7 mouse cellular contexts compared by ENCODE assay signal in the genomic region with DNA sequence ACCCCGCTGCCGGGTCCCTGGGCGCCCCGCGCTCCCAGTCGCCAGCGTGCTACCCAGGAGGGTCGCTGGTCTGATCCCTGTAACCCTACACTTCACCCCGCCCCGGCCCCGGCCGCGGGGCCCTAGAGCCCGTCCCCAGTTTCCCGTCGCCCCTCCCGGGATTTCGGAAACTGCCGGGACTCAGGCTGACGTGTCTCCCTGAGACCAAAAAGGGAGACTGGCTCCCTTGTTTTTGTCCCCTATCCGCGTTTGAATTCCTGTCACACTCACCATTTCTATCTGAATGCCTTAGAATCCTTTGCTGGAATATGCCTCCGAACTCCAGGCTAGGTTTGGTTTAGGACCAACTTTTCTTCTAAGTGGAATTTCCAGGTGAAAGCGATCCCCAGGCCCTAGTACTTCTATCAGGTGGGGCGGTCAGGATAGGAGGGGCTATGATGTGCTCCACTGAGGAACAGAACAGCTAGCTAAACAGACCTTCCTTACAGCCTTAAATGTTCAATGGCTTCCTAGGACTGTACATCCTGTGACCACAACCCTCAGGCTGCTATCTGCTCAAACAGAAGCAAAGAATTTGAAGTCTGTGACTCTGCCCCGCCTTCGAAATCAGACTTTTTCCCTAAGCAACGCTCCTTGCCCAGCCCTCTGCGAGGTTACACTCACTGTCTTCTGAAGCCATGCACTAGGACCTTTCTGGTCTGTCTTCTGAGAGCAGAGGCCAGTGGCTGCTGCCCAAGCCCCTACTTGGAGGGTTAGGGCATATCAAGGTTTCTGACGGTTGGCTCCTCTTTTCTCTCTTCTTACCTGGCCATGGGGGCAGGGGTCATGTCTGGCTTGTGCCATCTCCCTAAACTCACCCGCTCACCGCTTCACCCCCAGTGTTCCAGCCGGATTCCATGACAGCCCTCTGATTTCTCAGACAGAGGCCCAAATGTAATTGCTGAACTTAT. TPM values are rescaled to one million over a fixed set of nuclear protein-coding genes. Genes with fewer than 3 reads are reported as not detected.
A peak's percentile ranks its signal among the peaks of the same experiment; 100 is the strongest.
DNase-seq lines count a peak whose midpoint lies in the region; ATAC-seq lines count a peak whose summit lies in the region.

No protein-coding gene starts in this region.

- H3K27ac ChIP-seq in embryonic facial prominence, embryonic 10.5 days (replicated peaks): peak overlapping the region; percentile 99
- peak overlapping the region; percentile 94 for H3K27ac ChIP-seq in heart, embryonic 12.5 days (ENCODE audit: poor library complexity, severe bottlenecking)

- peak overlapping the region; percentile 83 for H3K4me2 ChIP-seq in heart, embryonic 12.5 days

- 9% methylated on average over 33 of the region's 33 CpGs for WGBS in embryonic facial prominence, embryonic 10.5 days
- WGBS in heart, embryonic 12.5 days: 10% methylated on average over 32 of the region's 33 CpGs

- DNase-seq in 3134 (ENCODE audit: extremely low read depth, insufficient read length, low spot score) (peak; percentile 80), ES-CJ7 (ENCODE audit: low read depth, low spot score) (peak; percentile 23)
- peak; percentile 88 for DNase-seq in embryonic facial prominence, embryonic 10.5 days (ENCODE audit: low spot score)
- peak; percentile 76 for DNase-seq in kidney, postnatal 14 days

- H3K9me3 ChIP-seq in embryonic facial prominence, embryonic 10.5 days: 0 out of 2 replicates have a peak, but pooled peaks cover 3% of the 10 kb centered on the region
- no peaks in the 10 kb centered on the region for H3K9me3 ChIP-seq in heart, embryonic 12.5 days (replicated peaks)

- ATAC-seq in heart, embryonic 12.5 days (ENCODE audit: insufficient number of reproducible peaks, low FRiP score): peak; percentile 89
- ATAC-seq in megakaryocyte progenitor cell, adult 5-6 weeks (replicated peaks; ENCODE audit: poor library complexity): 0 out of 2 replicates have a peak, but pooled peaks have one; percentile 17
- ATAC-seq in activated CD4-positive, CD25-positive, alpha-beta regulatory T cell, adult 4 months: no peak

- peaks cover 6% of the 10 kb centered on the region for H3K36me3 ChIP-seq in embryonic facial prominence, embryonic 10.5 days (replicated peaks)
- no peaks in the 10 kb centered on the region for H3K36me3 ChIP-seq in heart, embryonic 12.5 days

- H3K4me3 ChIP-seq in embryonic facial prominence, embryonic 10.5 days: peak overlapping the region; percentile 99
- H3K4me3 ChIP-seq in heart, embryonic 12.5 days: peak overlapping the region; percentile 89

- H3K4me1 ChIP-seq in embryonic facial prominence, embryonic 10.5 days: peaks cover 46% of the 10 kb centered on the region
- H3K4me1 ChIP-seq in heart, embryonic 12.5 days (replicated peaks): peaks cover 40% of the 10 kb centered on the region

- peak overlapping the region; percentile 97 for H3K9ac ChIP-seq in heart, embryonic 12.5 days

- peaks cover 8% of the 10 kb centered on the region; the same call in 1 of the 2 replicates for H3K27me3 ChIP-seq in embryonic facial prominence, embryonic 10.5 days (replicated peaks; ENCODE audit: low read depth, poor library complexity, severe bottlenecking)
- no peaks in the 10 kb centered on the region for H3K27me3 ChIP-seq in heart, embryonic 12.5 days (replicated peaks)

RNA-seq across cellular contexts. Expression of gene Amotl1, which starts 29.6 kb away (rescaled TPM):
- 23.1 and 27.4 TPM in 2 replicates for polyA plus RNA-seq in embryonic facial prominence, embryonic 10.5 days (2016; fragmentation: Nextera tagmentation; extraction: Ambion mirVana)
- polyA plus RNA-seq in heart, embryonic 12.5 days (2016; fragmentation: Nextera tagmentation; extraction: Ambion mirVana): 20.5 and 20.6 TPM in 2 replicates
- total RNA-seq in megakaryocyte progenitor cell, adult 5-6 weeks (2015): not detected in 2 replicates
- total RNA-seq in megakaryocyte progenitor cell, adult 5-6 weeks (2017): 0.24 TPM in 1 of 2 replicates, not detected in the other
- under 1 TPM; 0.32 to 0.57 TPM for polyA plus RNA-seq in activated CD4-positive, CD25-positive, alpha-beta regulatory T cell, adult 4 months (2017; shearing (Covaris generic))

Comparison
In these comparisons a context has a peak if more than half of its experiments do, and no peak if none do; other contexts are left out.
1. DNase-seq: peak in every context shown above with its lines; median percentile 88 in embryonic facial prominence, embryonic 10.5 days; 80 in 3134; 76 in kidney, postnatal 14 days; 23 in ES-CJ7.
2. RNA of gene Amotl1, which starts 29.6 kb away (polyA plus RNA-seq): 23.1 to 27.4 TPM in embryonic facial prominence, embryonic 10.5 days and 20.5 to 20.6 TPM in heart, embryonic 12.5 days; 0.32 to 0.57 TPM in activated CD4-positive, CD25-positive, alpha-beta regulatory T cell, adult 4 months; every median in the first group is over 10 times any median in the second.